Mouse (Mus musculus) hindbrain, embryonic 10.5 days (tissue): ENCODE results near the gene Ppp1r13l. TPM values are rescaled to one million over a fixed set of nuclear protein-coding genes. Genes with fewer than 3 reads are reported as not detected.
A peak's percentile ranks its signal among the peaks of the same experiment; 100 is the strongest.

Experiments used
- DNase-seq: peaks from one replicate; pipeline ENCODE4 v3.0.0-alpha.2; 2017; ENCODE audit warnings: low spot score
- H3K27ac ChIP-seq: fragments of 300-500 bp; sonication (generic); 2 replicates; pipeline ENCODE4 v1.5.1; 2016; ENCODE audit warnings: mild to moderate bottlenecking, moderate library complexity
- H3K27me3 ChIP-seq: fragments of 300-500 bp; sonication (generic); 2 replicates; pipeline ENCODE4 v1.6.1; 2016; ENCODE audit warnings: mild to moderate bottlenecking; ENCODE audit not compliant: poor library complexity, insufficient read depth, severe bottlenecking
- H3K36me3 ChIP-seq: fragments of 300-500 bp; sonication (generic); 2 replicates; pipeline ENCODE4 v1.6.1; 2016; ENCODE audit warnings: mild to moderate bottlenecking, moderate library complexity
- H3K4me1 ChIP-seq: fragments of 300-500 bp; sonication (generic); replicated peaks from 2 replicates; pipeline ENCODE4 v1.6.1; 2016; ENCODE audit warnings: mild to moderate bottlenecking
- H3K4me3 ChIP-seq: fragments of 300-500 bp; sonication (generic); 2 replicates; pipeline ENCODE4 v1.5.1; 2016; ENCODE audit warnings: mild to moderate bottlenecking, moderate library complexity
- H3K9me3 ChIP-seq: fragments of 300-500 bp; sonication (generic); 2 replicates; pipeline ENCODE4 v1.6.1; 2016; ENCODE audit warnings: mild to moderate bottlenecking, moderate library complexity
- WGBS: fragments of 180-500 bp; shearing (Covaris S2); methylation state at CpG from one replicate; pipeline ENCODE4 v1.1.7; 2016; 5-methylcytosine and 5-hydroxymethylcytosine counted together
- polyA plus RNA-seq: library from polyadenylated mRNA; unstranded; fragments of >200 nt; fragmentation: Nextera tagmentation; extraction: Ambion mirVana; gene quantifications from 2 replicates; pipeline ENCODE4 v1.2.1, GENCODE M21; 2016

Gene Ppp1r13l
- 4.7 and 5.6 TPM in 2 replicates for polyA plus RNA-seq

DNA sequence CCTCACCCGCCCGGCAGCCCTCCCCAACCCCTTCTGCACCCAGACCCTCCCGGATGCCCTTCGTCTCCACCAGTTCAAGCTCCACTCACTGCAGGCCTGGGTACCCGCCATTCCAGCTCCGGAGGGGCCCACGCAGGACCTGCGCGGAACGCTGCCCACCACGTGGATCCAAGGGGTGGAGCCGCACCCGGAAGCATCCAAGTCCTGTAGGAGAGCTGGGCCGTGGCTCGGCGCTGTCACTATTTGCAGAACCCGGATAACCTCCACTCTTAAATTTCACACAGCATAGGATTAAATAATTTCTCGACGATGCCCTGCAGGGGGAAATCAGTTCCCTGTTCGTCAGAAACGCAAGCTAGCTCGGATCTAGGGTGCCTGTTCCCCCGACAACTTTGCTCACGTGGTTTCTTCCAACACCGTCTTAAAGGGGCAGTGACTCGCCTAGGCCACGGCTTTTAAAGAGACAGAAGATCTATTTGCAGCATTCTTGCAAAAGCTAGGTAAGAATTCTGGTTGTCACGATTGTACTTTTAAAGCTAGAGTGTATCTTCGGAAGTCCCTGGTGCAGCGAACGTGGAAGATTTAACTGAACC lies at the start of gene Ppp1r13l, which contains the start of gene Cd3eap:
TSS of gene Ppp1r13l (plus strand) at position 451 of the 593 bp plus-strand sequence.
TSS of gene Cd3eap (minus strand) at position 185 of the 593 bp plus-strand sequence.
- Histone ChIP-seq H3K4me1 (peaks cover 62% of the 10 kb centered on the region), H3K9me3 (no peaks in the 10 kb centered on the region), H3K4me3 (peak within 1 kb of the TSS; percentile 86), H3K36me3 (peaks cover 36% of the 10 kb centered on the region), H3K27me3 (peaks cover 16% of the 10 kb centered on the region; the same call in 1 of the 2 replicates), H3K27ac (peak within 1 kb of the TSS; percentile 93)
- WGBS = under 1% methylated on average over 31 of the region's 31 CpGs
- DNase-seq = peak; percentile 87

DNA sequence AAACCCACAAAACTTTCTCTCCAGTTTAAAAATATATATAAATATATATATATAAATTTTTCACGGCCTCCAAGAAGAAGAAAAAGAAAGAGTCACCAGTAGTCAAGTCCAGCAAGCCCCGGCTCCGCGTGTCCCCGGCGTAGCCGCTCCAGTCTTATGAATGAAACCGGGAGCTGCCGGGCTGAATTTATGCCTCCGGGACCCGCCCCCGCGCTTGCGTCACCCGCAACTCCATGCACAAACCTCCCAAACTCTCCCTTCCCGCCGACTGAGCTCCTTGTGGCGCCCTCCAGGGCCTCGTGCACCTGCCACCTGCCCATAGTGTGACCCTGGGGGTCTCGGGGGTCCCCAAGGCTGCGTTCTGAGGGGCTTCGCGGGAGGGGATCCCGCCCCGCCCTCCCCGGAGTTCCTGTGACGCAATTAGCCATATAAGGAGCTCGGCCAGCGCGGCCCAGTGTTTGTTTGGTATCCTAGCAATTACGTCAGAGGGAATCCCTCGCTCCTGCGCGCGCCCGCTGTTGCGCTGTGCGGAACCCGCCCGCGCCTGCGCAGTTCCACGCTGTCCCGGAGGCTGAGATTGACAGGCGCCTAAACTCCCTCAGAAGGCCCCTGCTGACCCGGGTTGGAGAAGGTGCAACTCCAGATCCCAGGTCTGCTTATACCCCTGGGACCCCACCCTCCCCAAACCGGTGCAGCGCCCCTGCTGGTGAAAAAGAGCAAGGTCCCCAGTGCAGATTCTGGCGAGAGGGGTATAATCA lies 49.5 kb upstream of the Ppp1r13l start, which contains the start of gene Fosb:
TSS of gene Fosb (minus strand) at position 168 of the 758 bp plus-strand sequence.
- Histone ChIP-seq H3K36me3 (no peaks in the 10 kb centered on the region), H3K27me3 (peaks cover 63% of the 10 kb centered on the region), H3K4me1 (peaks cover 37% of the 10 kb centered on the region), H3K4me3 (peak within 1 kb of the TSS; percentile 84), H3K27ac (peak within 1 kb of the TSS; percentile 70), H3K9me3 (no peaks in the 10 kb centered on the region)
- WGBS = under 1% methylated on average over 49 of the region's 49 CpGs
- DNase-seq = peak; percentile 95

DNA sequence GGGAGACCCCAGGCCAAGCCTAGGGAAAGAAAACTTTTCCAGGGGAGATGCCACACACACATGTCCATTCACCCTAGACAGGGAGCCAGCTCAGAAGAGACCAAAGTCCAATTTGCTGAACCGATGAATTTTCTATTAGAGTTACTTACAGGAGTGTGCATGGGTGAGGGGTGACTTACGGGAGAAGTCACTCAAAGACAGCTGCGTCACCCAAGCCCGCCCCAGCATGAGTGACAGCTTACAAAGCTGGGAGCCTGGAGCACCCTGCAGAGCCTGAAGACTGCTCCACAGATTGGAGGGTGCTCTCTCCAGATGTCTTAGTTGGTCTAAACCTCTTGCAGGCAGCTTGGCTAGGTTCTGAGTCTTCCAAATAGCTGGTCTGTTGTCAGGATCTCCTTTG lies 47.6 kb upstream of the Ppp1r13l start:
- H3K9me3 ChIP-seq = no peaks in the 10 kb centered on the region
- H3K27ac ChIP-seq = no peak overlapping the region
- peaks cover 44% of the 10 kb centered on the region for H3K4me1 ChIP-seq
- peaks cover 59% of the 10 kb centered on the region for H3K27me3 ChIP-seq
- DNase-seq = no peak
- 36% methylated on average over 4 of the region's 4 CpGs for WGBS
- H3K4me3 ChIP-seq = no peak overlapping the region
- H3K36me3 ChIP-seq = no peaks in the 10 kb centered on the region

DNA sequence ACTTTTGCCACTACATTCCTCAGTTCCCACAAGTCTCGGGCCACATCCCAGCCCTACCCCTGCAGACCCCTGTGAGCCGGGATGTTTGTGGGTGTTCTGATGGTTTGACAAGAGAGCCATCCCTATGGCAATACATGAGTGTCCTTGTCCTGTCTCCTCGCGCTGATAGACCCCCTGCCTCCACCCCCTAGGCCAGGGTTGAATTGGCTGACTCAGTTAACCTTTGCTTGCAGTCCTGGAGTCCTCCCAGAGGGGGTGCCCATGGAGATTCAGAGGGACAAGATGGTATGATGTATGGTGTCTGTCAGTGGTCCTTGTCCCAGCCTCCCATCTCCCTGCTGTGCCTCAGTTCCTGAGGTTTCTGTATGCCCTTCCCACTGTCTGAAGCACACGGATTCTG lies 45.5 kb upstream of the Ppp1r13l start:
- Histone ChIP-seq H3K4me3 (no peak overlapping the region), H3K4me1 (peaks cover 27% of the 10 kb centered on the region), H3K27ac (no peak overlapping the region), H3K9me3 (no peaks in the 10 kb centered on the region), H3K36me3 (no peaks in the 10 kb centered on the region), H3K27me3 (peaks cover 69% of the 10 kb centered on the region)
- DNase-seq = no peak
- 52% methylated on average over 5 of the region's 5 CpGs for WGBS

DNA sequence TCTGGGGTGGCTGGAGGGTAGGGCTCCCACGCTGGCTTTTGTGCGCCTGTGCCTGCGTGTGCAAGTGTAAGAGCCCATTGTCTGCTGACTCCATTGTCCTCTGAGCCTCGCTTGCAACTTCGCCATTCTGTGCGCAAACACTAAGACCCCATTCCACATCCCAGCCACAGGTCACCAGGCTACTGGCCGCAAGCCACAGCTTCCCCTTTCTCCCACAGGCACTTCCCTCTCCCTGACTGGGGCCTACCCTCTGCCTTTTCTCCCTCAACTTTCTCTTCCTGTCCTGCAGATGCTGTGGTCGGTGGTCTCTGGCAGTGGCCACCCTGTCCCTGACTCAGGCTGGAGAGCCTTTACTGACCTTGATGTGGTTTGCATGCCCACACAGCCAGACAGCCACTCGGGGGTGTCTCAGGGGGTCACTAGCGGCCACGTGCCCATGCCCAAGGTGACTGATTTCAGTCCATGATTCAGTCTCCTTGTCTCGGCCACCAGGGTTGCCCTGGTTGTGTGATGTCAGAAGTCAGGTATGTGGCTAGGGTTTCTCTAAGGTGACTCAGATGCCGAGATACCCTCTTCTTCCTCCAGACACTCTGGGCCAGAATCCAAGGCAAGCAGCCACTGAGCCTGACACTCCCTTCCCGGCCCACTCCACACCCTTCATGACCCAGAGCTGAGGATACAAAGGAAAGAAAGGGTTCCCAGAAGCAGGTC lies 42.9 kb upstream of the Ppp1r13l start:
- Histone ChIP-seq H3K27me3 (peaks cover 70% of the 10 kb centered on the region), H3K36me3 (no peaks in the 10 kb centered on the region), H3K4me3 (peak overlapping the region; percentile 1; the same call in 1 of the 2 replicates), H3K9me3 (no peaks in the 10 kb centered on the region), H3K4me1 (peaks cover 31% of the 10 kb centered on the region), H3K27ac (peak overlapping the region; percentile 65)
- 48% methylated on average over 14 of the region's 14 CpGs for WGBS
- DNase-seq = peak; percentile 24

DNA sequence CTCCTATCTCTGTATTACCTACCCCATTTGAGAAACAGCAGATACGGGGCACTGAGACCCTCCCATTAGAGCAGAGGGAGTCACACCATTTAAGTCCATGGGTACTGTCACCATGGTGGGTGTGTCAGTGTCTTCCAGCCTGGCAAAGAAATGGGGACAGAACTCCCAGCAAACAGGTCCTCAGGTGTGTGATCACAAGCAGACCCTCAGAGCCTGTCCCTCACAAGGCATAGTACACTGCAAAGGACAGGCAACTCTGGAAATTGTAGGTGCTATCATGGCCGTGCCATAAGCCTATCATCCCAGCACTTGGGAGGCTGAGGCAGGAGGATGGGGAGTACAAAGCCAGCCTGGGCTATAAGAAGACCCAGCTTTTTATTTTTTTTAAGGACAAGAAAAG lies 41.3 kb upstream of the Ppp1r13l start:
- Histone ChIP-seq H3K27ac (no peak overlapping the region), H3K36me3 (no peaks in the 10 kb centered on the region), H3K9me3 (no peaks in the 10 kb centered on the region), H3K27me3 (peaks cover 65% of the 10 kb centered on the region), H3K4me3 (no peak overlapping the region), H3K4me1 (peaks cover 34% of the 10 kb centered on the region)
- 75% methylated on average over 2 of the region's 2 CpGs for WGBS
- no peak for DNase-seq

DNA sequence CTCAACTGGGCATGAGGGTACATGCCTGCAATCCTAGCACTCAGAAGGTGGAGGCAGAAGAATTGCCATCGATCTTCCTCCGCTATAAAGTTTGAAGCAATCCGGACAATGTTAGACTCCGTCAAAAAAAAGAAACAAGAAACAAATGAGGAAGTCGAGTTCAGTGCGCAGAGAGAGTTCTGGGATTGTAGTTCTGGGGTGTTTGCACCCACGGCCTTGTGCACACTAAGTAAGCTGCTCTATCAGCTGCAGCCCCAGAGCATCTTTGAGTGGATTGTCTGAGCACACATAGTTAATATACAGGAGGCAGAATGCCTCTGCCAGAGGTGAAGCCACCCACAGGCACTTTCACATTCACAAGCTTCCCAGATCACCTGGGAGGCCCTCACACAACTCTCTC lies 40.9 kb upstream of the Ppp1r13l start:
- no peak for DNase-seq
- 83% methylated on average over 7 of the region's 7 CpGs for WGBS
- Histone ChIP-seq H3K4me1 (peaks cover 34% of the 10 kb centered on the region), H3K36me3 (no peaks in the 10 kb centered on the region), H3K4me3 (no peak overlapping the region), H3K27me3 (peaks cover 60% of the 10 kb centered on the region), H3K9me3 (no peaks in the 10 kb centered on the region), H3K27ac (no peak overlapping the region)

DNA sequence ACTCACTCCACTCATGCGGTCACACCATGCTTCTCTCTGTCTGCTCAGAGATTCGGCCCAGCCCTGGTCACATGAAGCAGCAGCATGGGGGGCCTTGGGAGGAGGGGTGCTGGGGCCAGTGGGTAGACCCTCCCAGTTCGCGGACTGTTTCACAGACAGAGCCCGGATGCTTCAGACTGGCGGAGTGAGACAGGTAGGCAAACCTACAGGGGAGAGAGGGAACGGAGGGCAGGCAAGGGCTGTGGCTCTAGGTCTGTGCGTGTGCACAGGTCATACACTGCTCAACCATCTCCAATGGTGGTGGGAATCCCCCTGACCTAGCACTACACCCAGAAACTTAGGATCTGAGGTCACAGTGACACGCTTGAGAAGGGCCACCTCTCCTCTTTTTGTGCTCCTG lies 40.1 kb upstream of the Ppp1r13l start:
- peak overlapping the region; percentile 59 for H3K4me3 ChIP-seq
- peak overlapping the region; percentile 79 for H3K27ac ChIP-seq
- WGBS = 22% methylated on average over 9 of the region's 9 CpGs
- H3K27me3 ChIP-seq = peaks cover 52% of the 10 kb centered on the region
- no peaks in the 10 kb centered on the region for H3K9me3 ChIP-seq
- DNase-seq = no peak
- H3K36me3 ChIP-seq = no peaks in the 10 kb centered on the region
- peaks cover 34% of the 10 kb centered on the region for H3K4me1 ChIP-seq

DNA sequence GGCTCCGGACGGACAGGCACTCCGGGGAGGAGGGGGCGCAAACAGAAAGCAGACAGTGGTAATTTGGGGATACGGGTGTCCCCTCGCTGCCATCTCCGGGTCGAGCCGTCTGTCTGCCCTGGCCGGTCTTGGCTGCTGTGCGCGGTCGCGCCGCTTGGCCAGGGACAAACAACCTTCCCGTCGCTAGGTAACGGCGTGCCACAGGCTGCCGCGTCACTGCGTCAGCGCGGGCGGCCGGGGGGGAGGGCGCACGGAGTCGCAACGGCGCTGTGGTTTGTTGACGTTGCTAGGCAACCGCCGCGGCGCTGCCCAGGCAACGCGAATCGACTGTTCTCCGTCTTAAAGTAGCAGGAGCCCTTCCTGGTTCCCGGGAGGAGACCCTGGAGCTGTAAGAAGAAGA lies 39.6 kb upstream of the Ppp1r13l start:
- WGBS = under 1% methylated on average over 41 of the region's 41 CpGs
- DNase-seq = peak; percentile 98
- peak overlapping the region; percentile 79 for H3K27ac ChIP-seq
- H3K4me3 ChIP-seq = peak overlapping the region; percentile 59
- peaks cover 34% of the 10 kb centered on the region for H3K4me1 ChIP-seq
- H3K36me3 ChIP-seq = no peaks in the 10 kb centered on the region
- H3K9me3 ChIP-seq = no peaks in the 10 kb centered on the region
- H3K27me3 ChIP-seq = peaks cover 48% of the 10 kb centered on the region

DNA sequence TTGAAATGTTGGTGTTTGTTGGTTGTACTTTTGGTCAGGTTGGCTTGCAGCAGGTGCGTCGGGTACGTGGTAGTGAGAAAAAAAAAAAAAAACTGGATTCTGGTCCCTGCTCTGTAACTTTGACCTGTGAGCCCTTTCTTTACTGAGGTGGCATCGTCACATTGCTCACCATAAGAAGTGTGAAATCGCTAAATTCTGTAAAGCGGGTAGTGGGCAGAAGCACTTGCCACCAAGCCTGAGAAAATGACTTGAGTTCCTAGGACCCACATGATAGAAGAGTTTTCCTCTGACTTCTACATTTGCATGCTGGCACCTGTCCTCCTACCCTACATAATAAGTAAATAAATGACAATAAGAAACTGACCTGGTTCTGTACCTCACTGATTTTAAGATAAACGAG lies 38.9 kb upstream of the Ppp1r13l start:
- H3K4me1 ChIP-seq = peaks cover 34% of the 10 kb centered on the region
- WGBS = 42% methylated on average over 7 of the region's 7 CpGs
- no peak for DNase-seq
- peak overlapping the region; percentile 59; the same call in 1 of the 2 replicates for H3K4me3 ChIP-seq
- no peaks in the 10 kb centered on the region for H3K36me3 ChIP-seq
- peak overlapping the region; percentile 79 for H3K27ac ChIP-seq
- peaks cover 41% of the 10 kb centered on the region for H3K27me3 ChIP-seq
- H3K9me3 ChIP-seq = no peaks in the 10 kb centered on the region

DNA sequence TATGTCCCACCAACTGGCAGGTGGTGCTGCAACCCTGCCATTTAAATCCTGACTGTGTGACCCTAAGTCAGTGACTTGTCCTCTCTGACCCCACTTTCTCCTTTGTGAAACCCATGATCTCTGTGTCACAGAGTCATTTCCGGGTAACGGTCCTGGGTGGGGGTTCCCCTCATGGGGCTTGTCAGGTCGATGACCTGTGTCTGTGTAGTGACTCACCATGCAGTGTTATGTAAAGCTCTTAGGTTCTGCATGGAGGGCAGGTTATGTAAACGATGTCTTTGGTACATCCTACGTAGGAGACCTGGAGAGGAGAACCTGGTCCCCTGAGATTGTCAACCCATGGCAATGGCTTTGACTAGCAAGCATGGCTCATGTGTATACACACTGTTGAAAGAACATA lies 38.1 kb upstream of the Ppp1r13l start:
- Histone ChIP-seq H3K36me3 (no peaks in the 10 kb centered on the region), H3K27me3 (peaks cover 34% of the 10 kb centered on the region), H3K4me3 (no peak overlapping the region), H3K9me3 (no peaks in the 10 kb centered on the region), H3K4me1 (peaks cover 36% of the 10 kb centered on the region), H3K27ac (no peak overlapping the region)
- no peak for DNase-seq
- 61% methylated on average over 5 of the region's 5 CpGs for WGBS

DNA sequence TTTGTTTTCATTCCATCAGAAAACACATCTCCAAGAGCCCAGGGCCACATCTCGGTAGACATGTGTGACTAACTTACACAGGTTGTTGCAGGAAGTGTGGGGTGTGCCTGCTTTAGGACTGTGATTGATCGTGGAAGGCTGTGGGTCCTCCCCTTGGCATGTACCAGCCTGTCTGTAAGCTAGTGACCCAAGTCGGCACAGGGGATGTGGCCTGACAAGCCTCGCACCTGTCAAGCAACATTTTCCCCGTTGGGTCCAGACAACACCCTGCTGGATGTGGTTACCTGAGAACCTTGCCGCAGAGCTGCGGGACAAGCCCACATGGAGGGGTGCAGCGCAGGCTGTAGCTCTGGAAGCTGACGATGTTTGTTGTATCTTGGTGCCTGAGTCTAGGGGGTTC lies 37.1 kb upstream of the Ppp1r13l start:
- H3K36me3 ChIP-seq = no peaks in the 10 kb centered on the region
- H3K27ac ChIP-seq = no peak overlapping the region
- DNase-seq = no peak
- peaks cover 41% of the 10 kb centered on the region for H3K4me1 ChIP-seq
- peaks cover 26% of the 10 kb centered on the region for H3K27me3 ChIP-seq
- no peak overlapping the region for H3K4me3 ChIP-seq
- H3K9me3 ChIP-seq = no peaks in the 10 kb centered on the region
- 51% methylated on average over 9 of the region's 9 CpGs for WGBS

DNA sequence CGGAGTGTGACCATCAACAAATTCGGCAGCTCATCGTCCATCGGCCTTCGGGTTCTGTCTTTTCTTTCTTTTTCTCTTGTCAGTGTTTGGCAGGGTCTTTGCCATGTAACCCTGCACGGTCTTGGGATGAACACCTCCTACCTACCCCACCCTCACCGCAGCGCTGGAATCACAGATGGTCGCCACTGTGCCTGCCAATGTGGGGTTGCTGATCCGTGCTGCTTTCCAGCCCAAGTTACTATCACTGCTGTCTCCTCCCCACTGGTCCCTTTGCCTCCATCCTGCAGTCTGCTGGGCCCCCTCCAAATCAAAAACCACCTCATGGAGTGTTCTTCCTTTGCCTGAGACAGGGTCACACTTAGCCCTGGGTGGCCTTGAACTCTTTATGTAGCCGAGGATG lies 35.3 kb upstream of the Ppp1r13l start:
- WGBS = 88% methylated on average over 11 of the region's 11 CpGs
- H3K27ac ChIP-seq = no peak overlapping the region
- no peak overlapping the region for H3K4me3 ChIP-seq
- no peaks in the 10 kb centered on the region for H3K9me3 ChIP-seq
- DNase-seq = no peak
- H3K36me3 ChIP-seq = no peaks in the 10 kb centered on the region
- peaks cover 44% of the 10 kb centered on the region for H3K4me1 ChIP-seq
- H3K27me3 ChIP-seq = peaks cover 9% of the 10 kb centered on the region
